Comparison of ENCODE assay signal across 12 mouse cellular contexts in the genomic region with DNA sequence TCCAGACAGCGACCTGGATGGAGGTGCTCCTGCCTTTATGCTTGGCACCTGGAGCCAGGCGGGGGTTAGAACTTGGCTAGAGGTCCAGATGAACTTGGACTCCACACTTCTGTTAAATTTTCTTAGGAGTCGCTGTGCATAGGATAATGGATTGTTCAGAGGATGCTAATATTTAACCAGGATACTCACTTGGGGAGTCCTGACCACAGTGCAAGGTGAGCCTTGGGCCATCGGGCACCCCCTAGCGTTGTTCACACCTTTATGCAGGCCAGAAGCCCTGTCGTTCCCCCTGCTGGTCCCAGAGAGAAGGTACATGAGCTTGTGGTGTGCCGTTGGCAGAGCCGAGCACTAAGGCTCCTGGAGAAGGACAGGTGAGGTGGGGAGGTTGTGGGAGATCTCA. TPM values are rescaled to one million over a fixed set of nuclear protein-coding genes. Genes with fewer than 3 reads are reported as not detected.
DNase-seq lines count a peak whose midpoint lies in the region; ATAC-seq and TF ChIP-seq lines count a peak whose summit lies in the region.
"Had no signal": no experiment of that assay in that cellular context is flagged by ENCODE, and none has a peak within 500 bp of the region (broad histone marks: within the 10 kb centered on the region; RNA-seq: fewer than 3 reads in every experiment).

No protein-coding gene starts in this region.

- no peak overlapping the region for H3K9ac ChIP-seq in midbrain, postnatal 0 days (replicated peaks; ENCODE audit: low read length, poor library complexity, severe bottlenecking)
- no peak overlapping the region for H3K9ac ChIP-seq in midbrain, embryonic 15.5 days
- H3K9ac ChIP-seq in forebrain, embryonic 15.5 days (replicated peaks), result no peak overlapping the region
- H3K9ac ChIP-seq in hindbrain, embryonic 16.5 days (ENCODE audit: low read depth, low read length), result no peak overlapping the region
- H3K9ac ChIP-seq: lung, embryonic 15.5 days had no signal

- TF ChIP-seq POLR2A in olfactory bulb, adult 2 months (IDR thresholded peaks at IDR 0.05; ENCODE audit: insufficient read depth, low read depth, low read length), result no peak

- peak overlapping the region; percentile 85 for H3K27ac ChIP-seq in gastrocnemius, adult 2 months
- no peak overlapping the region for H3K27ac ChIP-seq in midbrain, postnatal 0 days (ENCODE audit: low read depth, low read length)
- no peak overlapping the region for H3K27ac ChIP-seq in midbrain, embryonic 15.5 days
- 0 out of 2 replicates have a peak overlapping the region, but pooled peaks have one; percentile 22 for H3K27ac ChIP-seq in olfactory bulb, adult 2 months (ENCODE audit: insufficient read depth, low read depth, low read length)
- H3K27ac ChIP-seq in forebrain, embryonic 15.5 days (replicated peaks), result no peak overlapping the region
- H3K27ac ChIP-seq in hindbrain, embryonic 16.5 days (ENCODE audit: low read depth, low read length), result no peak overlapping the region
- H3K27ac ChIP-seq: lung, embryonic 15.5 days had no signal

- peaks cover 16% of the 10 kb centered on the region for H3K36me3 ChIP-seq in midbrain, postnatal 0 days (ENCODE audit: insufficient read depth, low read length)
- 0 out of 2 replicates have a peak, but pooled peaks cover 12% of the 10 kb centered on the region for H3K36me3 ChIP-seq in midbrain, embryonic 15.5 days (replicated peaks)
- H3K36me3 ChIP-seq in forebrain, embryonic 15.5 days, result peaks cover 17% of the 10 kb centered on the region
- H3K36me3 ChIP-seq in hindbrain, embryonic 16.5 days (ENCODE audit: control insufficient read depth, insufficient read depth, low read length), result peaks cover 13% of the 10 kb centered on the region; the same call in 1 of the 2 replicates

- H3K27me3 ChIP-seq in midbrain, postnatal 0 days (ENCODE audit: insufficient read depth, low read length), result no peaks in the 10 kb centered on the region
- H3K27me3 ChIP-seq in midbrain, embryonic 15.5 days (replicated peaks), result no peaks in the 10 kb centered on the region
- H3K27me3 ChIP-seq in forebrain, embryonic 15.5 days, result no peaks in the 10 kb centered on the region
- no peaks in the 10 kb centered on the region for H3K27me3 ChIP-seq in hindbrain, embryonic 16.5 days (replicated peaks; ENCODE audit: control insufficient read depth, insufficient read depth, low read length)
- H3K27me3 ChIP-seq: lung, embryonic 15.5 days had no signal

- 62% methylated on average over 8 of the region's 8 CpGs for WGBS in midbrain, postnatal 0 days
- 68% methylated on average over 8 of the region's 8 CpGs for WGBS in midbrain, embryonic 15.5 days
- WGBS in olfactory bulb, adult 2 months, result 71% methylated on average over 8 of the region's 8 CpGs
- 60% methylated on average over 8 of the region's 8 CpGs for WGBS in forebrain, embryonic 15.5 days
- WGBS in hindbrain, embryonic 16.5 days, result 61% methylated on average over 8 of the region's 8 CpGs

- no peak overlapping the region for H3K4me2 ChIP-seq in midbrain, postnatal 0 days (ENCODE audit: low read depth, low read length, poor library complexity, severe bottlenecking)
- H3K4me2 ChIP-seq in midbrain, embryonic 15.5 days, result no peak overlapping the region
- no peak overlapping the region for H3K4me2 ChIP-seq in forebrain, embryonic 15.5 days (replicated peaks)
- H3K4me2 ChIP-seq in hindbrain, embryonic 16.5 days (ENCODE audit: low read length), result no peak overlapping the region
- H3K4me2 ChIP-seq: lung, embryonic 15.5 days had no signal

- no peak for DNase-seq in gastrocnemius, adult 2 months
- DNase-seq in gastrocnemius, postnatal 36 days, result no peak
- DNase-seq in midbrain, postnatal 0 days (ENCODE audit: low spot score), result no peak
- DNase-seq in kidney, adult 8-10 months, result peak; percentile 80 to 90
- DNase-seq: midbrain, embryonic 14.5 days had no signal

- no peak for ATAC-seq in midbrain, postnatal 0 days (ENCODE audit: low FRiP score)
- ATAC-seq in midbrain, embryonic 15.5 days (replicated peaks), result no peak
- no peak for ATAC-seq in forebrain, embryonic 15.5 days (replicated peaks)
- ATAC-seq in hindbrain, embryonic 16.5 days, result no peak

- H3K4me3 ChIP-seq in gastrocnemius, adult 2 months, result no peak overlapping the region
- no peak overlapping the region for H3K4me3 ChIP-seq in midbrain, postnatal 0 days (ENCODE audit: low read depth, low read length)
- no peak overlapping the region for H3K4me3 ChIP-seq in midbrain, embryonic 15.5 days
- no peak overlapping the region for H3K4me3 ChIP-seq in olfactory bulb, adult 2 months (ENCODE audit: insufficient read depth, low read depth, low read length)
- no peak overlapping the region for H3K4me3 ChIP-seq in forebrain, embryonic 15.5 days
- no peak overlapping the region for H3K4me3 ChIP-seq in hindbrain, embryonic 16.5 days (ENCODE audit: low read length)
- H3K4me3 ChIP-seq: lung, embryonic 15.5 days had no signal

- no peaks in the 10 kb centered on the region for H3K9me3 ChIP-seq in midbrain, postnatal 0 days (ENCODE audit: low read length)
- no peaks in the 10 kb centered on the region for H3K9me3 ChIP-seq in midbrain, embryonic 15.5 days
- H3K9me3 ChIP-seq in forebrain, embryonic 15.5 days, result no peaks in the 10 kb centered on the region
- no peaks in the 10 kb centered on the region for H3K9me3 ChIP-seq in hindbrain, embryonic 16.5 days (ENCODE audit: control insufficient read depth, low read length)
- H3K9me3 ChIP-seq: lung, embryonic 15.5 days had no signal

- H3K4me1 ChIP-seq in midbrain, postnatal 0 days (ENCODE audit: insufficient read depth, low read length), result peaks cover 9% of the 10 kb centered on the region; the same call in 1 of the 2 replicates
- H3K4me1 ChIP-seq in midbrain, embryonic 15.5 days, result peaks cover 19% of the 10 kb centered on the region
- peaks cover 18% of the 10 kb centered on the region for H3K4me1 ChIP-seq in olfactory bulb, adult 2 months (ENCODE audit: control insufficient read depth, insufficient read depth, low read length)
- H3K4me1 ChIP-seq in forebrain, embryonic 15.5 days, result peaks cover 35% of the 10 kb centered on the region
- H3K4me1 ChIP-seq in hindbrain, embryonic 16.5 days (ENCODE audit: control insufficient read depth, insufficient read depth, low read depth, low read length), result peaks cover 11% of the 10 kb centered on the region

- intact Hi-C loops in gastrocnemius, adult 2 months (cut with DNase I), result no loop called here
- intact Hi-C loops in gastrocnemius, postnatal 36 days (cut with DNase I), result no loop called here

- TF ChIP-seq CTCF in gastrocnemius, adult 2 months (IDR thresholded peaks at IDR 0.05), result peak; percentile 37
- TF ChIP-seq CTCF in midbrain, postnatal 0 days (IDR thresholded peaks at IDR 0.05), result peak; percentile 44
- TF ChIP-seq CTCF in olfactory bulb, adult 2 months (IDR thresholded peaks at IDR 0.05; ENCODE audit: insufficient read depth, low read depth, low read length), result no peak

RNA-seq across cellular contexts. Expression of a gene that starts 6.1 kb away (rescaled TPM):
- total RNA-seq in gastrocnemius, adult 2 months (2021), result 10 to 100 TPM; 39.6 to 46.4 TPM
- 10 to 100 TPM; 33.8 to 37.3 TPM for total RNA-seq in gastrocnemius, postnatal 36 days (2021)
- 34.5 and 47.4 TPM in 2 replicates for total RNA-seq in midbrain, postnatal 0 days (2014; rRNA removed)
- polyA plus RNA-seq in midbrain, postnatal 0 days (2015; fragmentation: Nextera tagmentation; extraction: Ambion mirVana), result 41.1 and 41.2 TPM in 2 replicates
- polyA plus RNA-seq in midbrain, embryonic 15.5 days (2015; fragmentation: Nextera tagmentation; extraction: Ambion mirVana), result 49.6 and 50.6 TPM in 2 replicates
- not detected in 2 replicates for polyA plus RNA-seq in olfactory bulb, adult 2 months (2012; ENCODE audit: insufficient read depth, insufficient read length, low replicate concordance, missing spikeins)
- polyA plus RNA-seq in forebrain, embryonic 15.5 days (2015; fragmentation: Nextera tagmentation; extraction: Ambion mirVana), result 57.7 and 60.5 TPM in 2 replicates
- 49.4 and 50.1 TPM in 2 replicates for polyA plus RNA-seq in hindbrain, embryonic 16.5 days (2015; fragmentation: Nextera tagmentation; extraction: Ambion mirVana)

RNA-seq across cellular contexts. Expression of a gene that starts 14.3 kb away (rescaled TPM):
- 10 to 100 TPM; 67.6 to 97.7 TPM for total RNA-seq in gastrocnemius, adult 2 months (2021)
- 10 to 100 TPM; 80.9 to 83.7 TPM for total RNA-seq in gastrocnemius, postnatal 36 days (2021)
- total RNA-seq in midbrain, postnatal 0 days (2014; rRNA removed), result 60.5 and 71.9 TPM in 2 replicates
- 57.2 and 61.2 TPM in 2 replicates for polyA plus RNA-seq in midbrain, postnatal 0 days (2015; fragmentation: Nextera tagmentation; extraction: Ambion mirVana)
- polyA plus RNA-seq in midbrain, embryonic 15.5 days (2015; fragmentation: Nextera tagmentation; extraction: Ambion mirVana), result 81.2 and 82.9 TPM in 2 replicates
- not detected in 2 replicates for polyA plus RNA-seq in olfactory bulb, adult 2 months (2012; ENCODE audit: insufficient read depth, insufficient read length, low replicate concordance, missing spikeins)
- polyA plus RNA-seq in forebrain, embryonic 15.5 days (2015; fragmentation: Nextera tagmentation; extraction: Ambion mirVana), result 62.9 and 69.3 TPM in 2 replicates
- 75.3 and 80.5 TPM in 2 replicates for polyA plus RNA-seq in hindbrain, embryonic 16.5 days (2015; fragmentation: Nextera tagmentation; extraction: Ambion mirVana)

RNA-seq across cellular contexts. Expression of a gene that starts 22.4 kb away (rescaled TPM):
- 1 to 10 TPM; 4.4 to 6.6 TPM for total RNA-seq in gastrocnemius, adult 2 months (2021)
- 1 to 10 TPM; 4.3 to 6.0 TPM for total RNA-seq in gastrocnemius, postnatal 36 days (2021)
- total RNA-seq in midbrain, postnatal 0 days (2014; rRNA removed), result 18.9 and 23.3 TPM in 2 replicates
- polyA plus RNA-seq in midbrain, postnatal 0 days (2015; fragmentation: Nextera tagmentation; extraction: Ambion mirVana), result 17.4 and 19.9 TPM in 2 replicates
- polyA plus RNA-seq in midbrain, embryonic 15.5 days (2015; fragmentation: Nextera tagmentation; extraction: Ambion mirVana), result 35.4 and 39.0 TPM in 2 replicates
- not detected in 2 replicates for polyA plus RNA-seq in olfactory bulb, adult 2 months (2012; ENCODE audit: insufficient read depth, insufficient read length, low replicate concordance, missing spikeins)
- polyA plus RNA-seq in forebrain, embryonic 15.5 days (2015; fragmentation: Nextera tagmentation; extraction: Ambion mirVana), result 26.6 and 29.8 TPM in 2 replicates
- 32.0 and 33.9 TPM in 2 replicates for polyA plus RNA-seq in hindbrain, embryonic 16.5 days (2015; fragmentation: Nextera tagmentation; extraction: Ambion mirVana)

RNA-seq across cellular contexts. Expression of a gene that starts 29.5 kb away (rescaled TPM):
- 1 to 10 TPM; 5.9 TPM for total RNA-seq in gastrocnemius, adult 2 months (2021)
- total RNA-seq in gastrocnemius, postnatal 36 days (2021), result 1 to 10 TPM; 4.0 to 5.5 TPM
- total RNA-seq in midbrain, postnatal 0 days (2014; rRNA removed), result 20.6 and 29.7 TPM in 2 replicates
- polyA plus RNA-seq in midbrain, postnatal 0 days (2015; fragmentation: Nextera tagmentation; extraction: Ambion mirVana), result 24.8 and 25.6 TPM in 2 replicates
- polyA plus RNA-seq in midbrain, embryonic 15.5 days (2015; fragmentation: Nextera tagmentation; extraction: Ambion mirVana), result 27.7 and 28.2 TPM in 2 replicates
- not detected in 2 replicates for polyA plus RNA-seq in olfactory bulb, adult 2 months (2012; ENCODE audit: insufficient read depth, insufficient read length, low replicate concordance, missing spikeins)
- 24.1 and 26.2 TPM in 2 replicates for polyA plus RNA-seq in forebrain, embryonic 15.5 days (2015; fragmentation: Nextera tagmentation; extraction: Ambion mirVana)
- polyA plus RNA-seq in hindbrain, embryonic 16.5 days (2015; fragmentation: Nextera tagmentation; extraction: Ambion mirVana), result 23.6 and 24.4 TPM in 2 replicates

RNA-seq across cellular contexts. Expression of a gene that starts 39.2 kb away (rescaled TPM):
- not detected for total RNA-seq in gastrocnemius, adult 2 months (2021)
- total RNA-seq in gastrocnemius, postnatal 36 days (2021), result not detected
- 0.09 TPM in 1 of 2 replicates, not detected in the other for total RNA-seq in midbrain, postnatal 0 days (2014; rRNA removed)
- 1.9 and 2.2 TPM in 2 replicates for polyA plus RNA-seq in midbrain, postnatal 0 days (2015; fragmentation: Nextera tagmentation; extraction: Ambion mirVana)
- polyA plus RNA-seq in midbrain, embryonic 15.5 days (2015; fragmentation: Nextera tagmentation; extraction: Ambion mirVana), result 0.63 and 1.5 TPM in 2 replicates
- polyA plus RNA-seq in olfactory bulb, adult 2 months (2012; ENCODE audit: insufficient read depth, insufficient read length, low replicate concordance, missing spikeins), result not detected in 2 replicates
- polyA plus RNA-seq in forebrain, embryonic 15.5 days (2015; fragmentation: Nextera tagmentation; extraction: Ambion mirVana), result 0.45 TPM in 1 of 2 replicates, not detected in the other
- 0.18 and 0.49 TPM in 2 replicates for polyA plus RNA-seq in hindbrain, embryonic 16.5 days (2015; fragmentation: Nextera tagmentation; extraction: Ambion mirVana)
- total RNA-seq: common myeloid progenitor, adult 5-6 weeks; gastrocnemius, postnatal 4 days had no signal
- polyA plus RNA-seq: lung, embryonic 15.5 days had no signal

Comparison
In these comparisons a context has a peak if more than half of its experiments do, and no peak if none do; other contexts are left out.
1. DNase-seq: peak in kidney, adult 8-10 months (2 of 2); none in gastrocnemius, adult 2 months (single experiment), gastrocnemius, postnatal 36 days (0 of 2) and midbrain, postnatal 0 days (single experiment).
2. H3K27ac ChIP-seq: peak in gastrocnemius, adult 2 months (single experiment) and olfactory bulb, adult 2 months (single experiment); none in midbrain, postnatal 0 days (single experiment), midbrain, embryonic 15.5 days (single experiment), forebrain, embryonic 15.5 days (single experiment) and hindbrain, embryonic 16.5 days (single experiment).
3. RNA of a gene that starts 14.3 kb away (polyA plus RNA-seq): 81.2 to 82.9 TPM in midbrain, embryonic 15.5 days, 75.3 to 80.5 TPM in hindbrain, embryonic 16.5 days, 62.9 to 69.3 TPM in forebrain, embryonic 15.5 days and 57.2 to 61.2 TPM in midbrain, postnatal 0 days; not detected in olfactory bulb, adult 2 months; every median in the first group is over 10 times any median in the second.
4. RNA of a gene that starts 22.4 kb away (polyA plus RNA-seq): 35.4 to 39.0 TPM in midbrain, embryonic 15.5 days, 32.0 to 33.9 TPM in hindbrain, embryonic 16.5 days, 26.6 to 29.8 TPM in forebrain, embryonic 15.5 days and 17.4 to 19.9 TPM in midbrain, postnatal 0 days; not detected in olfactory bulb, adult 2 months; every median in the first group is over 10 times any median in the second.